Mouse (Mus musculus): Measurements from ENCODE around the gene Rflna. TPM values are rescaled to one million over a fixed set of nuclear protein-coding genes. Genes with fewer than 3 reads are reported as not detected.

Rflna gene
- total RNA-seq (2021), result under 1 TPM; 0.39 to 0.60 TPM
- long read RNA-seq, experiment 1, partial matches to known transcripts, result 0 of 1 reads
- long read RNA-seq, experiment 1, other reads (novel, unspliced or antisense), result 0 of 1 reads
- long read RNA-seq, experiment 2, partial matches to known transcripts, result 0 of 2 reads
- long read RNA-seq, experiment 2, other reads (novel, unspliced or antisense), result 0 of 2 reads

DNA sequence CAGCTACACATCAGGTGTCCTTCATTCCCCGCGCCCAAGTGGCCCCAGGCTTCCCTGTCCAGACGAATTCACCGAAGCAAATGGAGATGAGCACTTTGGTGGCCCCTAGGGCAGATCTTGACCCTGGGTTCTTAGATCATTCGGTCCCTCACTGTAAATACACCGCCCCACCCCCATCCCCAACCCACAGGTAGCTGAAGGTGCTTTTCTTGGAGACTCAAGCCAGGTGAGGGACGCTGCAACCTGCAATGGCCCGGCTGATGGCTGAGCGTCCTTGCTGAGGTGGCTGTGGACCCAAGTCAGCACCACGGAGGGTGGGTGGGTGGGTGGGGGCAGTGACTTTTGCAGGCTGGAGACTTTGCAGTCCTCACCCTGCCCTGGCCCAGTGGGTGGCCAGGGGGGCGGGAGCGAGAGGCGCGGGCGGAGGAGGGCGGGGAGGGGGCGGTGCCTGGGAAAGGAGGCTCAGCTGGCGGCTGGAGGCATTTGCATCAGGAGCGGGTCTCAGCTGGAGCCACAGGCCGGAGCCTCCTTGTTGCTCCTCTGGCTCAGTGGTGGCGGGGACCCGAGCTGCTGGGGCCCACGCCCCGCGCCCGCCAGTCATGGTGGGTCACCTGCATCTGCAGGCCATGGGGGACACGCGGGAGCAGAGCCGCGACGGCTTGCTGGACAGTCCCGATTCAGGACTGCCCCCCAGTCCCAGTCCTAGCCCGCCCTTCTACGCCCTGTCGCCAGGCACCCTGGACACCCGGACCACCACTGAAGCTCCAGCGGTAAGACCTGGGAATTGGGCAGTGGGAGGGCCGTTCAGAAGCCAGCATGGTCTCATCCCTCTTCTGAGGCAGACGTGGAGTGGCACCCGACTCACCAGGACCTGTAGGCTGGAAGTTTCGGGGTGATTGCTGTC lies at the start of gene Rflna:
TSS of gene Rflna (plus strand) at position 253 of the 904 bp plus-strand sequence.
- intact Hi-C loops (cut with DNase I), result no loop called here
- peak; percentile 54 to 62 for DNase-seq

DNA sequence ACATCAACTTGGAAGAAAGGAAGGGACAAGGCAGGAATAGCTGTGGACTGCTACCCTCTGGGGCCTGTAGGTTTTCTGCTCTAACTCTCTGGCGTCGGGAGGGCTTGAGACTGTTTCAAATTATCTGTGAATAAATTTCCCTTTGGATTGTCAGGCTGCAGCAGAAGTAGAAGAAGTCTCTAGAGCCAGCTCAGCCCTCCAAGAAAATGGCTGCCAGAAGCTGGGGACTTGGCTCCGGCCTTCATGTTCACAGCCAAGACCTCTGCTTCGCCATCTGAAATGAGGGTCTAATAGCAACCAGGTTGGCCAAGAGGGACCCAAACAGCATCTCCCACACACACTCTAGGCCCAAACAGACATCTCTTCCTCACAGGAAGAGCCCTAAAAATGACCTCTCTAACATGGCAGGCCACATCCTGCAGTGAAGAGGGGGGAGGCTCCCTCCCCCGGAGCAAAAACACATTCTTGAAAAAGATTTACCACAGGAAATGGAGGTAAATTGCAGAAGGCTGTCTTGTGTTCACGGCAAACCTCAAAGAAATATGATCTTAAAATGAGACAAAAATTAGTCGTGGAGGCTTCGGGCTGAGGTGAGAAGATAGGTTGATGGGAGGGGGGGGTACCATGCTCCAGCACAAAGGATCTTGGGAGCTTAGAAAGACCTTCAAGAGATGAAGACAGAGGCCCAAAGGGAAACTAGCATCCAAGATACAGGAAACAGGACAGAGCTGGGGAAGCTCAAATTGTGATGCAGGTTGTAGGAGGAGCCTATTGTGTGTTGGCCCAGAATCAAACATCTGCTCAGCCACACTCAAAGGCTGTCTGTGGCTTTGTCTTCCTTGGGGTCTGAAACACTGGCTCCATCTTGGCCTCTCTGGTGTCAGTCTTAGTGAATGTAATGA lies 48.4 kb upstream of the Rflna start:
- intact Hi-C loops (cut with DNase I), result no loop called here
- DNase-seq, result peak in 1 of 2 experiments; percentile 39

DNA sequence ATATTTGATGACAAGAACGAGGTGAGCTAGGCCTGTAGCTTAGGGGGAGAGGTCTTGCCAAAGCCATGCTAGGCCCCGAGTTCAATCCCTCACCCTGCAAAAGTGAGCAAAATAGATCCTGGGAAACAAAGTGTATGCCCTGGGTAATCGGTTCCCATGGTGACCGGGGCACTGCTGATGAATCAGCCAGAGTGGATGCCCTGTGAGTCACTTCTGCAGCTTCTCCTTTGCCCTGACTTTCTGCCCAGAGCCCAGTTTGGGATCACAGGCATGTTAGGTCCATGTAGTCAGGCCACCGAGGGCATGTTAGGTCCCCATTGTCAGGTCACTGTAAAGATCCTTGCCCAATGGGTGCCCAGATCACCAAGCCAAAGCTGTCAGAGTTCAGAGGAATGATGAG lies 45.5 kb upstream of the Rflna start:
- intact Hi-C loops (cut with DNase I), result no loop called here

DNA sequence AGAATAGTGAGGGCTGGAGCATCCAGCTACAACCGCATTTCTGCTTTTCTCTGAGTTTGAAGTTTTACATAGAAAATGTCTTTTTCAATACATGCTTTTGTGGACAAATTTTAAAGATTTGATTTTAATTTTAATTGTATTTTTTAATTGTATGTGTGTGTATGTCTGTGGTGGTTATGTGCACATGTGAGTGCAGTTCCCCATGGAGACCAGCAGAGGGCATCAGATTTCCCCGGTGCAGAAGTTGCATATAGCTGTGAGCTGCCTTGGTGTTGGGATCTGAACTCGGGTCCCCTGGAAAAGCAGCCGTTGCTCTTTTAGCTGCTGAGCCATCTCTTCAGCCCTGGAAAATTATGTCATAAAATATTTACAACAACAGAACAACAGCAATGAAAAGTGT lies 43.9 kb upstream of the Rflna start:
- no peak for DNase-seq
- intact Hi-C loops (cut with DNase I), result no loop called here

More for the DNA sequence above, 45.5 kb upstream of the Rflna start:
- DNase-seq, result no peak

DNA sequence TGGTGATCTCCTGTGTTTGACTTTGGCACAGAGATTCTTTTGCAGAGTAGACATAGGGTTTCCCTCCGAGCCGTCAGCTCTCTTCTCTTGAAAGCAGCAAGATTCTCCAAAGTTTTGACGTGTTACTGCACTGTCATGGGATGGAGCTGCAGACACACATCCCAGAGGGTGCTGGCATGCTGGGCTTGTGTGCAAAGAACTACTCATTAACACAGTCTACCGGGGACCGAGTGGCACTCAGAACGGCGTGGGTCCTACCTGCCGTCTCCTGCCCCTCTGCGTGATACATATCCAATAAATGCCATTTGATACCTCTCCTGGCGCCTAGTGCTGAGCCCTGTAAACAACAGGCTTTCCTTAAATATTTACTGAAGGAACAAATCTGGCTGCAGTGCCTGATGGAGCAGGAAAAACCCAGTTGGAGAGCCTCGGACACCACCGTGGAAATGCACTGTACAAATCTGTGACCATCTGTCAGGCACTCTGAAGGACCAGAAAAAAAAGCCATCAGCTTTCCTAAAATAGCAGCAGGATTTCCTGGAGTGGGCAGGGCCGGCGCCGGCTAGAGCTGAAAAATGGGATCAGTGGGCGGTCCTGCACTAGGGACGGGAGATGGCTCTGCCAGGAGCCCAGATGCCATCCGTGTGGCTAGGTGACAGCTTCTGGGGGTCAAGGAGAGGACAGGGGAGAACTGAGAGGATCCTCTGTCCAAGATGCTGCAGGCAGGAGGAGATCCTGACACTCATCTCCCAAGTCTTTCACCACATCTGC lies 42.7 kb upstream of the Rflna start:
- DNase-seq, result peak; percentile 64 to 71
- intact Hi-C loops (cut with DNase I), result no loop called here

DNA sequence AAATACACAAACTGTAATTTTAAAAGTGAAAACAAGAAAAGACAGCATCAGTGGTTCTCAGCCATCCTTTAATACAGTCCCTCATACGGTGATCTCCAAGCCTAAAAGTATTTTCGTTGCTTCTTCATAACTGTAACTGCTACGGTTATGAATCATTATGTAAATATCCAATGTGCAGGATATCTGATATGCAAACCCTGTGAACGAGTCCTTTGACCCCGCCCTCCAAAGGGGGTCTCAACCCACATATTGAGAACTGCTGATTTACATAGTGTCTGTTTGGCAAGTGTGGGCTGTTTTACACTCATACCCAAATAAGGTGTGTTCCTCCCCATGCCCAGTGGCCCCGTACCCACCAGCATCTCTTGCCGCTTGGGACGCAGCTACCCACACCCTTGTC lies 41.6 kb upstream of the Rflna start:
- no peak for DNase-seq
- intact Hi-C loops (cut with DNase I), result no loop called here

DNA sequence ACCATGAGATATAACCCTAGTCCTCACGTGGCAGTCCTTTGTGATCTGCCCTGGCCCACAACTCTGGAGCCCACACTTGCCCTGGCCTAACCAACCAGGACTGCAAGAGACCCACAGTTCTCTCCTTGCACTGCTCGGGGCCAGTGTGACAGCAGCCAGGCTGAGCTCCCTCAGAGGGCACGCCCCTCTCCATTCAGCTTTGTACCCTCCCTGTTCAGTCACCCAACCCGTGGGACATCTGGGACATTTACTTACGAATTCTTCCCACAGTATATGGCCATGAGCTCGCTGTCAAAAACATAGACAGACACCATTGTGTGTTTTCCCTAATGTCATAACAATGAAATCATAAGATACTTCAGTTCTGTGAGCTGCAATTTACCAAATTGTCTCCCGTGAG lies 40.3 kb upstream of the Rflna start:
- no peak for DNase-seq
- intact Hi-C loops (cut with DNase I), result no loop called here

DNA sequence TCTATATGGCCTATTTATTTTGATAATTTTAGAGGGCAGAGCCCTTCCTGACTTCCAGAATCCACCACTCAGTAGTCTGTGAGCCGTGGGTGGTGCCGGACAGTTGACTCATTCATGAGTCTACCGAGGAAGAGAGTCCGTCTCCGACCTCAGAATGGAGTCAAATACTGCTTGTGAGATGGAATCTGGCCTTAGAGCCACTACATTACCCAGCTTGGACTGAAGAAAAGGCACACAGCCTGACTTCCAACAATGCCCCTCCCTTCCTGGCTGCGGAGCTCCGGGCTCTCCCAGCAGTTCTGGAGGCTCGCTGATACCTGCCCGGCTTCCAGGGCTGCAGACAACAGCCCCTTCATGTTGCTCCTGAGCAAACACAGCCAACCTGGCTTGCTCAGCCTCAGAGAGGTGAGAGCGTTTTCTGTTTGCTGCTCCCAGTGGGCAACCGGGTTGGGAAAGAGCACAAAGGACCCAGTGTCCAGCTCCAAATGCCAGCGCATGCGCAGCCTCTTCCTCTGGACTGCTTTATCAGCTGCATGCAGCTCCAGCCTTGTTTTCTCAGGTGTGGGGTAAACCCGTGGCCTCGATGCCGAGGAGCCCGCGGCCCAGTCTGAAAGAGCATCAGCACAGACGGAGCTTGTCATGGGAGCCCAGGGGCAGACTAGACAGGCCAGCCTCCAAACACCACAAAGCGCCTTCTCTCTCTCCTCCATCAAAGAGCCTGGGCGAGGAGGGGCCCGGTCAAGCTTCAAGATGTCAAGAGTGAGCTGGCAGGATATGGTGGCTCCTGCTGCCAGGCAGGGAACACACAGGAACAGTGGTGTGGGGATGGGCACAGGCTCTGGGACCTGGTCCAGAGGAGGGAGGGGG lies 39.0 kb upstream of the Rflna start:
- peak; percentile 54 to 63 for DNase-seq
- intact Hi-C loops (cut with DNase I), result loop anchor here (2.0 kb wide), 1 partner anchor 29 kb away; no protein-coding TSS in a partner anchor

DNA sequence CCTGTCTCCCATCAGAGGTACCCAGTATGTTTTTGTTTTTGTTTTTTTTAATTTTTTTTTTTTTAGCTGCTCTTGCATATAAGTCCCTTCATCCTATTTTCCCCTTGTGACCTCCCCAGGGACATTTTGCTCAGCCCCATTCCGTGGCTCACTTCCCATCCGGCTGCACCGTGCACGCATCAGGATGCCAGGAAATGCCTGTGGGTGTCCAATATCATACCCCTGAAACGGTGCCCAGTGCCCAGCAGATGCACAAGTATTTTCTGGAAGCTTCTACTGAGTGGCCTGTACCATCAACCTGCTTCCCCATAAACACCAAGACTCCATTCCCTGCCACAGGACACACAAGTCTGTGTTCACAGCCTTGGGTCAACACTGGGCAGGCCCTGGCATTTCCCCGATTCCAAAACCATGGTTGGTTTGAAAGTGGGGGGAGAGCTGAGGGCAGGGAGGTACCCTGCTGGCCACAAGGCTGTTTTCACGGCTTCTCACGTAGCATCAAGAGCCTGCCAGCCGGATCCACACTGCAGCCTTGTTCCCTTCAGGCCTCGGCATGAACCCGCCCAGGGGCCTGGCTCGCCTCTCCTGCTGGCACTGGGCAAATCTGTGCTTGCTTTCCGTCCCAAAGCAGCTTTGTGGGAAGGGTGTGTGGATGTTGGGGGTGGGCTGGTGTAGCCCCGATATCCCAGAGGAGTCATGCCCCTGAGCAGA lies 36.2 kb upstream of the Rflna start:
- peak in 1 of 2 experiments; percentile 31 for DNase-seq
- intact Hi-C loops (cut with DNase I), result no loop called here

DNA sequence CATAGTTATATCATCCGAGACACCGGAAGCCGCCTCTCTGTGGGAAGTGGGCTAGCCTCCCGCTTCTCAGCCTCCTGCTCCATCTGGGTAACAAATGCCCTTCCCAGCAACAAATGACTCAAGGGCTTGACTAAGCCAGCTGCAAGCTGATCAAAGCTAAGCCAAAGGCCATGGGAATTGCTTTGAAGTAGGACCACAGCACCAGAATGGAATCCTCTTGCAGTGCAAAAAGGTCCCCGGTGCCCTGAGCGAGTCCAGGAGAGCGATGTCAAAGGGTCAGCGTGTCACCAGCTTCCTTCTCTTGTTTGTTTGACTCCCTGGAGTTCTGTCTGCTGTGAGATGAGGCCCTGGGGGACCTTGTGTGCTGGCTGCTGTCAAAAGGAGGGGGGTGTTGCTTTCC lies 33.2 kb upstream of the Rflna start:
- no peak for DNase-seq
- intact Hi-C loops (cut with DNase I), result no loop called here

DNA sequence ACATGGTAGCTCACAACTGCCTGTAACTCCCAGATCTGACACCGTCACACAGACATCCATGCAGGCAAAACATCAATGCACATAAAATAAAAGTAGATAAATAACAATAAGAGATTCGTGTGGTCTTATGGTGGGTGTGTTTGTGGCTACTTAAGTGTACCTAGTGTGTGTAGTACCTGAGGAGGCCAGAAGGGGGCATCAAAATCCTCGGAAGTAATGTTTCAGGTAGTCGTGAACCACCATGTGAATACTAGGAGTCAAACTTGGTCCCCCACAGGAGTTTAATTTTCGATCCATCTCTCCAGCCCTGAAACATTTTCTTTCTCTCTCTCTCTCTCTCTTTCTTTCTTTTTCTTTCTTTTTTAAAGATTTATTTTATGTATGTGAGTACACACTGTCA lies 16.8 kb upstream of the Rflna start:
- intact Hi-C loops (cut with DNase I), result no loop called here
- DNase-seq, result no peak

DNA sequence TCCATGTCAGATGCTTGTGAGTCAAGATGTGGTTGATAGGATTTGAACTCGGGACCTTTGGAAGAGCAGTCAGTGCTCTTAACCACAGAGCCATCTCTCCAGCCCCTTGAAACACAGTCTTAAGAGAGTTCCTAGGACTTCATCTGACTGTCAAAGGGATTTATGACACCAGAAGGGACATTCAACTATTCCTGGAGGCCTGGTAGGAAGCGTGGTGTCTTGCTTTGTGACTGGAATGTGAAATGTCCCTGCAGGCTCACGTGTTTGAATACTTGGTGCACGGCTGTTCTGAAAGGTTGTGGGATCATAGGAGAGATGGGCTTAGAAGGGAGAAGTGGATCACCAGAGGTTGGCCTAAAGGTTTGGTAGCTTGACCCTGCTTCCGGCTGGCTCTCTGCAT lies 16.4 kb upstream of the Rflna start:
- intact Hi-C loops (cut with DNase I), result no loop called here
- DNase-seq, result no peak

DNA sequence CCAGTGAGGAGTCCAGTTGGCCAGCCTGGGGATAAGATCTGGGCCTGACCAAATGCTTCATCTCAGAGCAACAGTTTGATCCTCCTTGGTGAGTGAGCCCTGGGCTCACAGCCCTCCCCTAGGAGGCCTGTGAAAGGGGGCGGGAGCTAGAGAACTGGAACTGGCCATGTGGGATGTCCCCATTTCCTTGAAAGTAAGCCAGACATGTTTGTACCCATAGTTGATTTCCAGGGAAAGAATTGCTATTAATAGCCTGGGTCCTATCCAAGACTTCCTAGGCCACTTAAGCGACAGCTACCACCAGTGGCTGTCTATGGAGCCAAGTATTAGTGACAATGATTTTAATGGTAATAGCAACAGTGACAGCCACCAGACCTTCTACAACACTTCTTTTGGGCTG lies 13.3 kb upstream of the Rflna start:
- intact Hi-C loops (cut with DNase I), result no loop called here
- no peak for DNase-seq

DNA sequence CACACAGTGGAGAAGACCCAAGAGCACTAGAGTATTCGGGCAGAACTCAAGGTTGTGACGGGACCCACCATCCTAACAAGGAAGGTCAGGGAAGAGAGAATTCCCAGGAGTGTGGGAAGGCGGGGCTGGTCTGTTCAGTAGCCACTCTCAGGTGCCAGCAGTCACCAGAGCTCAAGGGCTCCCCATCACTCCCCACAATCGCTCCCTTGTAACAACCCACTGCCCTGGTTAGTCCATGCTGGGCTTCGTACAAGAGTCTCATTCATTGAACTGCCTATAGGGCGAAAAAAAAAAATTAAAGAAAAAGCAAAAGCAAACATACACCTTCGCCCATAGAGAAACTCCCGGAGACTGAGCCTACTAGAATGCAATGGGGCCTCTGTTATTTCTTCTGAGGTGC lies 10.7 kb upstream of the Rflna start:
- no peak for DNase-seq
- intact Hi-C loops (cut with DNase I), result loop anchor here (2.0 kb wide), 1 partner anchor 28 kb away; no protein-coding TSS in a partner anchor

DNA sequence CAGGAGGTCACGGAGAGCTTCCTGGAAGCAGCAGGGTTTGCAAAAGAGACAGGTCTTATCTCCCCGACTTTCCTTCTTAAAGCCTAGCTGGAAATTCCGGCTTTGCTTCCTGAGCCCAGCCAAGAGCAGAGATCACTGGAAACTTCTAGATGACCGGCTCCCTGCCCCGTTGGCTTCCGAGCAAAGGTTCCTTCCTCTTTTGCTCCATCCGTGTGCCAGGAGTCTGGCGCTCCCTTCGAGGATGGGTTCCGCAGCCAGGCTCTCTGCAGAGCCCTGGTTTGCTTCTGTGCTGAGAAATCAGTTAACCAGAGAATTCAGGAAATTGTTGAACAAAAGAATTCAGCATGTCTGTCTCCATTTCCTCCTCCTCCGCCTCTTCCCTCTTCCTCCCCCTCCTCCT lies 10.1 kb upstream of the Rflna start:
- intact Hi-C loops (cut with DNase I), result loop anchor here (2.0 kb wide), 1 partner anchor 28 kb away; no protein-coding TSS in a partner anchor

DNA sequence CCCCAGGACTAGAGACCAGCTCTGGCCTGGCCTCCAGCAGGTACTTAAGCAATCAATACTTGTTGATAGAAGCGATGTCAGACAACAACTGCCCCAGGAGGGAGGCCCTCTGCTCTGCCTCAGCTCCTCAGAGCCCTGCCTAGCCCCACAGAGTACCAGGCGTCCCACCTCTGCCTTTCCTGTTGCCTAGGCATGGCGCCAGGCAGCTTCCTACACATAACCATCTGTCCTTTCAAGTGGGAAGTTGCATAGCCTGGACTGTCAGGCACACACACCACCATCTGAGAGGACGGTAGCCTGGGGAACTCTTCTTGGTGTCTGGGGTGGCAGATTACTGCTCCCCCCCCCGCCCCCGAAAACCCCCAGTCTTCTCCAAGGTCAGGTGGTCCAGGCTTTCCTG lies 6.2 kb upstream of the Rflna start:
- intact Hi-C loops (cut with DNase I), result no loop called here

More for the DNA sequence above, 10.1 kb upstream of the Rflna start:
- peak; percentile 37 to 43 for DNase-seq

DNA sequence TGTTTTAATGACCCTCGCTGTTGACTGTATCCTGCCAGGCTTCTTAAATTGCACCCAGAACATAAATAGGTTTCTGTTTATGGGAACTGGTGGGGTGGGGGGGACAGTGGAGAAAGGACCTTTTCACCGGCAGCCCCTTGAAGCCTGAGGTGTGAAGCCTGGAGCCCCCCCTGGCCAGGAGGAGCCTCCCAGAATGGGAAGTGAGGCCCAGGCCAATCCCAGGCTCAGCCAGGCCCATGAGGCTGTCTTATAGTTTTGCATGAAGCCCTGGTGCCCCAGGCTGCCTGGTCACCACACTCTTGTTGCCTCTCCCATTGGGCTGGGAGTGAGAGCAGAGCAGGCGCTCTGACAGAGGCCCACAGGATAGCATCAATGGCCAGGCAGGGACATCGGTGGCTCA lies 5.1 kb upstream of the Rflna start:
- intact Hi-C loops (cut with DNase I), result no loop called here
- DNase-seq, result no peak

More for the DNA sequence above, 6.2 kb upstream of the Rflna start:
- DNase-seq, result no peak

DNA sequence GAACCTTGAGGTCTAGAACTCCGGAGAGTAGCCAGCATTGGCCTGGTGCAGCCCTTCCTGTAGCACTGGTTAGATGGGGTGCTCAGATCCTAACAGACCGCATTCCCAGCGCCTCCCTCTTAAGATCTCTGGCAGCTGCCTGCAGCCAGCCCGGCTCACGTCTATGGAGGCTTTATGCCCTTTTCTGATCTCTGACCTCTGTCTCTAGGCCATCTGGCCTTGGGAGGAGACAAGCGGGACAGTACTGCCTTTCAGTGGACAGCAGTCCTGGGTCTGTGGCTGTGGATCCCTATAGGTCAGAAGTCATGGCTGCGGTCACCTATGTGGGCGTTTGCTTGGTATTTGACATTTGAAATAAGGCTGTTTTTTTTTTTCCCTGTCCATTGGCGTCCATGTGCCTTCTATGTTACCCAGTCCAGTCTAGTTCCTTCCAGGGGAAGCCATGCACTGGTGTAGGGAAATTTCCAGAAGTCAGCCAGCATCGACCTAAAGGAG lies 2.2 kb upstream of the Rflna start:
- intact Hi-C loops (cut with DNase I), result no loop called here
- DNase-seq, result no peak

All from heart, postnatal 14 days (tissue).